Mouse (Mus musculus): ENCODE measurements around the gene Pitpnm2. TPM values are rescaled to one million over a fixed set of nuclear protein-coding genes. Genes with fewer than 3 reads are reported as not detected.

The Pitpnm2 gene
- polyA plus RNA-seq, 2 experiments = 1.9 to 4.7 TPM

DNA sequence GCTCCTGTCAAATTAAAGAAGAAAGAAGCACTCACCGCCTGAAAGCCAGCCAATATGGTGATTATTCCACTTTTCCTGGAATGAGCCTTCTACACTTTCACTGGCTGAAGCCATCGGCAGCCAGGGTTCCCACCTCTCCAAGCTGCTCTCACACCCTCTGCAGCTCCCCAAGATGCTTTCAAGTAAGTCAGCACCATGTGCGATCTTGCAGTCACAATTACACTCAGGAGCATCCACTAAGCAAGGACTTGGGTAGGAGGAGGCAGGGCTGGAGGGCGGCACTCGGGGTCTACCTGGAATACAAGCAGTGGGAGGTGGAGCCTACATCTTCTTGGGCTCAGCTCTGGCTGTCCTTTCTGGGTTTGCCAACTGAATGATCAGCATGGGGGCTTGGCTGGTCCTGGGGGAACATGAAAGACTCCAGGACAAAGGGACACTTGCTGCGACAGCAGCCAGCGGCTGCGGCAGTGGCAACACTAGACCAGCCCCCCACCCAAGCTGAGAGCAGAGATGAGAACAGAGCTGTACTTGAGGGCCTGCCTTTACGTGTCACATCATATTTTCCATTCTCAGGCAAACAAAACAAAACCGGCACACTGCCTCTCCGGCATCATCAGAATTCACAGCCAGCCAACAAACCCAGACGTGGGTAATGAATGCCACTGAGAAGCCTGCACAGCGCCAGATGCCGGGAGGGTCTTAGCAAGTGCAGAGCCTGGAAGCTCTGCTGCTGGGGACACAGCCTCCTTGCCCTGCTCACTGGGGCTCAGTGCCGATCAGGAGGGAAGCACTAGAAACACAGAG is 64.5 kb downstream of the Pitpnm2 start:
- Histone ChIP-seq H3K4me1 (replicated peaks; ENCODE audit: control insufficient read depth in 2 of 2, insufficient read depth in 2 of 2, low read length in 1 of 2) (peaks cover 15 to 41% of the 10 kb centered on the region in 2 experiments), H3K9ac (replicated peaks) (no peak overlapping the region), H3K36me3 (replicated peaks; ENCODE audit: control insufficient read depth, insufficient read depth, low read depth) (no peaks in the 10 kb centered on the region), H3K9me3 (ENCODE audit: control insufficient read depth, low read length) (no peaks in the 10 kb centered on the region), H3K4me2 (ENCODE audit: low read depth) (no peak overlapping the region), H3K27ac (no peak overlapping the region), H3K27me3 (ENCODE audit: control insufficient read depth, insufficient read depth, low read length) (no peaks in the 10 kb centered on the region), H3K4me3 (ENCODE audit: insufficient read depth in 1 of 2, low read depth in 2 of 2, low read length in 2 of 2) (no peak overlapping the region)
- 77% methylated on average over 15 of the region's 15 CpGs for WGBS (ENCODE audit: insufficient replicate concordance)
- no peak for ATAC-seq (ENCODE audit: insufficient read depth)
- TF ChIP-seq CTCF (IDR thresholded peaks at IDR 0.05; ENCODE audit: low read depth) (no peak), EP300 (IDR thresholded peaks at IDR 0.05; ENCODE audit: low read depth) (no peak)
- no peak for DNase-seq (ENCODE audit: low read depth in 3 of 3, low spot score in 3 of 3)

DNA sequence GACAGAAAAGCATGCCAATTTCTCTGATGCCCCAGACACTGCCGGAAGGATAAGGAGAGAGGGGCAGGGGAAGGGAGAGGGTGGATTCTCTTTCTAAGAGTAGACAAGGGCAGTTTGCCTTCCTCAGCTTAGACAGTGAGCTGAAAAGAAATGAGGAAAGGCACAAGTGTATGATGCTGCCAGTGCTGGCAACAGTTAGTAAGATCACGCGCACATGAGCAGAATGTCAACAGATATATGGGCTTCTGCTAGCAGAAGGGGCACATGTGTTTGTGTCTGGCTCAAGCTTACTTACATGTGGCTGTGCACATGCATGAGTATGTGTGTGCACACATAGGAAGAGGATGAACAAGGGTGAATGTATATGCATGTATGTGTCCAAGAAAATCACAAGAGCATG is 65.4 kb downstream of the Pitpnm2 start:
- DNase-seq (ENCODE audit: low read depth in 3 of 3, low spot score in 3 of 3) = no peak
- no peaks in the 10 kb centered on the region for H3K36me3 ChIP-seq (replicated peaks; ENCODE audit: control insufficient read depth, insufficient read depth, low read depth)
- WGBS (ENCODE audit: insufficient replicate concordance) = 84% methylated on average over 3 of the region's 3 CpGs
- no peak overlapping the region for H3K27ac ChIP-seq
- no peak overlapping the region for H3K4me2 ChIP-seq (ENCODE audit: low read depth)
- H3K27me3 ChIP-seq (ENCODE audit: control insufficient read depth, insufficient read depth, low read length) = no peaks in the 10 kb centered on the region
- no peaks in the 10 kb centered on the region for H3K9me3 ChIP-seq (ENCODE audit: control insufficient read depth, low read length)
- H3K9ac ChIP-seq (replicated peaks) = no peak overlapping the region
- TF ChIP-seq EP300 (IDR thresholded peaks at IDR 0.05; ENCODE audit: low read depth) = no peak
- TF ChIP-seq CTCF (IDR thresholded peaks at IDR 0.05; ENCODE audit: low read depth) = no peak
- H3K4me1 ChIP-seq (replicated peaks; ENCODE audit: control insufficient read depth in 2 of 2, insufficient read depth in 2 of 2, low read length in 1 of 2) = peaks cover 9 to 34% of the 10 kb centered on the region in 2 experiments
- H3K4me3 ChIP-seq (ENCODE audit: insufficient read depth in 1 of 2, low read depth in 2 of 2, low read length in 2 of 2) = no peak overlapping the region
- no peak for ATAC-seq (ENCODE audit: insufficient read depth)

DNA sequence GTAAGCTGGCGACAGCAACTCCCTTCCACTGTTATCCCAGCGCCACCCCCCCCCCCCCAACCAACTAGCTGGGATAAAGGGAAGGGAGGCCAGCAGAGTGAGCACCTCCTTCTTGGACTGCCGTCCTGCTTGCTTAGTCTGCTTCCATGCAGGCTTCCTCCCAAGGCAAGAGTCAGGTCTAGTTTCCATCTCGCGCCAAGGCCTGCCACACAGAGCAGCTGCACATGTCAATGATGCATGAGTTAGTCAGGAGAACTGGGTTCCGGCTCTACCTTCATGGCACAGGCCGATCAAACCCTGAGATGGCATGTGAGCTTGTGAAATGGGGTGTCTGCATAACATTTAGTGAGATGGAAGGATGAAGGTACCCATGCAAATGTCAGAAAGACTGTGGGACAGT is 66.9 kb downstream of the Pitpnm2 start:
- H3K4me2 ChIP-seq (ENCODE audit: low read depth) = peak overlapping the region; percentile 45; the same call in 1 of the 2 replicates
- H3K4me1 ChIP-seq (replicated peaks; ENCODE audit: control insufficient read depth in 2 of 2, insufficient read depth in 2 of 2, low read length in 1 of 2) = peaks cover 6 to 38% of the 10 kb centered on the region in 2 experiments
- no peaks in the 10 kb centered on the region for H3K27me3 ChIP-seq (ENCODE audit: control insufficient read depth, insufficient read depth, low read length)
- no peak overlapping the region for H3K4me3 ChIP-seq (ENCODE audit: insufficient read depth in 1 of 2, low read depth in 2 of 2, low read length in 2 of 2)
- no peak overlapping the region; the same call in 1 of the 2 replicates for H3K27ac ChIP-seq
- ATAC-seq (ENCODE audit: insufficient read depth) (no peak), DNase-seq (ENCODE audit: low read depth in 3 of 3, low spot score in 3 of 3) (no peak)
- 64% methylated on average over 7 of the region's 7 CpGs for WGBS (ENCODE audit: insufficient replicate concordance)
- no peaks in the 10 kb centered on the region for H3K36me3 ChIP-seq (replicated peaks; ENCODE audit: control insufficient read depth, insufficient read depth, low read depth)
- H3K9me3 ChIP-seq (ENCODE audit: control insufficient read depth, low read length) = no peaks in the 10 kb centered on the region
- H3K9ac ChIP-seq (replicated peaks) = no peak overlapping the region
- TF ChIP-seq EP300 (IDR thresholded peaks at IDR 0.05; ENCODE audit: low read depth) (no peak), CTCF (IDR thresholded peaks at IDR 0.05; ENCODE audit: low read depth) (no peak)

DNA sequence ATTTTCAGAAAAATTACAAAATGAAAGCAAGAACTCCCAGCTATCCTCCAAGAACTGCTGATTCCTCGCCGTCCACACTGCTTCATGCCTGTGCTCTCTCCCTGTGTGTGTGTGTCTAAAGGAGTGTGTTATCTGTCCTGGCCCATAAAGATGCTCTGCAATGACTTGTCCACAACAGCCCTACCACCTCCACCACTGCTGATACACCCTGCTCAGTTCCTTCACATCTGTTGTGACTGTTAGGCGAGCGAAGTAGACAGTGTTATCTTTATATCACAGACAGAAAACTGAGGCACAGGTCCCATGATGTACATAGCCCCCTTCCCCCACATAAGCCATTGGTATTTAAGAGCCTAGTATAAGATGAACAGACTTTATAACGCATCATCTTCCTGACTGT is 67.5 kb downstream of the Pitpnm2 start:
- no peak overlapping the region for H3K9ac ChIP-seq (replicated peaks)
- H3K27me3 ChIP-seq (ENCODE audit: control insufficient read depth, insufficient read depth, low read length) = no peaks in the 10 kb centered on the region
- WGBS (ENCODE audit: insufficient replicate concordance) = 17% methylated on average over 5 of the region's 5 CpGs
- H3K4me3 ChIP-seq (ENCODE audit: insufficient read depth in 1 of 2, low read depth in 2 of 2, low read length in 2 of 2) = no peak overlapping the region
- H3K4me1 ChIP-seq (replicated peaks; ENCODE audit: control insufficient read depth in 2 of 2, insufficient read depth in 2 of 2, low read length in 1 of 2) = peaks cover 6 to 38% of the 10 kb centered on the region in 2 experiments
- H3K4me2 ChIP-seq (ENCODE audit: low read depth) = peak overlapping the region; percentile 45
- no peaks in the 10 kb centered on the region for H3K36me3 ChIP-seq (replicated peaks; ENCODE audit: control insufficient read depth, insufficient read depth, low read depth)
- TF ChIP-seq CTCF (IDR thresholded peaks at IDR 0.05; ENCODE audit: low read depth) (no peak), EP300 (IDR thresholded peaks at IDR 0.05; ENCODE audit: low read depth) (peak; percentile 89)
- H3K27ac ChIP-seq = no peak overlapping the region; the same call in 1 of the 2 replicates
- H3K9me3 ChIP-seq (ENCODE audit: control insufficient read depth, low read length) = no peaks in the 10 kb centered on the region
- ATAC-seq (ENCODE audit: insufficient read depth) (peak; percentile 95), DNase-seq (ENCODE audit: low read depth in 3 of 3, low spot score in 3 of 3) (peak; percentile 46 to 58 (median 56))

DNA sequence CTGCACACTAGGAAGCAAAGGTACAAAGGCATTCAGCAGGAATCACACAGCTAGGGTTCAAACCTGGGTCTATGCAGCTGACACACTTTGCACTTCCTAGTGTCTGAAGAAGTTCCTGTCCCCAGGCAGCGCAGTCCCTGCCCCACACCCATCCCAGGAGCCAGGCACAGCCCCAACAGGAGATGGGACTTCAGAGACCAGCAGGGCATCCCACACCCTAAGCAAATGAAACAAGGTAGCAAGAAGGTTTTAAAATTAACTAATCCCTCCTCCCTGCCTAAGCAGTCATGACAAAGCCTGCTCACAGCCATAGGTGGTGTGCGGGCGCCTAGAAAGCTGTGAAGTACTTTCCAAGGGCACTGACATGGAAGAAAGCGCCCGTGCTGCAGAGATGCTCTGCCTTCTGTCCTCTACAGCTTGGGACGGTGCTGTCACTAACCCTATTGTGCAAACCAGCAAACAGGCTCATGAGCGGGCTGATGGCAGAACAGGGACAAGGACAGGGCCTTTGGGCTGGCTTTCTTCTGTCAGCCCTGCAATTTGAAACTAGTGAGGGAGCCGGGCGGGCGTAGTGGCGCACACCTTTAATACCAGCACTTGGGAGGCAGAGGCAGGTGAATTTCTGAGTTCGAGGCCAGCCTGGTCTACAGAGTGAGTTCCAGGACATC is 68.9 kb downstream of the Pitpnm2 start:
- H3K9ac ChIP-seq (replicated peaks) = no peak overlapping the region; the same call in 1 of the 2 replicates
- no peak for TF ChIP-seq EP300 (IDR thresholded peaks at IDR 0.05; ENCODE audit: low read depth)
- H3K27me3 ChIP-seq (ENCODE audit: control insufficient read depth, insufficient read depth, low read length) = no peaks in the 10 kb centered on the region
- ATAC-seq (ENCODE audit: insufficient read depth) = no peak
- H3K9me3 ChIP-seq (ENCODE audit: control insufficient read depth, low read length) = no peaks in the 10 kb centered on the region
- no peak for DNase-seq (ENCODE audit: low read depth in 3 of 3, low spot score in 3 of 3)
- no peak overlapping the region for H3K27ac ChIP-seq
- no peaks in the 10 kb centered on the region for H3K36me3 ChIP-seq (replicated peaks; ENCODE audit: control insufficient read depth, insufficient read depth, low read depth)
- no peak overlapping the region for H3K4me2 ChIP-seq (ENCODE audit: low read depth)
- H3K4me1 ChIP-seq (replicated peaks; ENCODE audit: control insufficient read depth in 2 of 2, insufficient read depth in 2 of 2, low read length in 1 of 2) = peaks cover 6 to 38% of the 10 kb centered on the region in 2 experiments
- WGBS (ENCODE audit: insufficient replicate concordance) = 80% methylated on average over 12 of the region's 12 CpGs
- H3K4me3 ChIP-seq (ENCODE audit: insufficient read depth in 1 of 2, low read depth in 2 of 2, low read length in 2 of 2) = no peak overlapping the region

All from liver, embryonic 14.5 days (tissue).